Mouse (Mus musculus): ENCODE measurements around the gene Lsm2.
"Not testable (repeated sequence)": the region's sequence is repeated elsewhere in the genome, so short reads cannot be mapped to it uniquely, and the experiment has no call there.

GRCm38 (mm10) chr17:34970850-34971249 is 10.8 kb upstream of the Lsm2 start:
- not testable (repeated sequence) for TF ChIP-seq CTCF, EP300 (IDR thresholded peaks at IDR 0.05; ENCODE audit: low read depth)
